Mouse (Mus musculus): Measurements from ENCODE around the gene Traf1. TPM values are rescaled to one million over a fixed set of nuclear protein-coding genes. Genes with fewer than 3 reads are reported as not detected.

Traf1 gene
- total RNA-seq, 1 experiment from 2014 or later = 4.2 TPM

DNA sequence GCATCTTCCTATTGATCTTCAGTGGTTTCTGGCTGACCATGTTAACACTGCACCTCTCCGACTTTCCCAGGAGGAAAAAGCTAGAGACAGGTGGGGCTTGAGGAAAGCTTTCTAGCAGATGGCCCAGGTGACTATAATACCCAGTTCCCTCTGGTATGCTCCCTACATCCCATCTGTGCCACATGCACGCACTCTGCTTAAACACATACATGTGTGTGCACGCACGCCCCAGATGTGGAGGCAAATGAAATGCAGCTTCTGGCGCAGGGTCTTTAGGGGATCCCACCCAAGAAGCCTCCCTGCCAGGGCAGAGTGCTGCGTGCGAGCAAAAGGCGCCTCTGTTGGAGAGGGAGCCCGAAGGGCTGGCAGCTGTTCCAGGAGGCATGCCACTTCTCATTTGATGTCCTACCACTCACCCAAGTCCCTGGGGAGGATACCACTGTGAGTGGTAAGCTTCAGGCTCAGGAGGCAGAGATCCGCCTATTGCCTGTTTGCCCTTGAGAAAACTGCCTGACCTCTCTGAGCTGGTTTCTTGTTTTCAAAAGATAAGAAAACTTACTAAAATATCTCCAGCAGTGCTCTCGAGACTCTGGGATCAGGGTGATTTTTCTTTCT is 20.4 kb downstream of the Traf1 start:
- DNase-seq = no peak

- no peak for DNase-seq
Observed at GRCm38 (mm10) chr2:34940246-34940645, 21.3 kb downstream of the Traf1 start.

- DNase-seq = peak; percentile 44
Observed at GRCm38 (mm10) chr2:34938269-34939208, 23.0 kb downstream of the Traf1 start.

GRCm38 (mm10) chr2:34937460-34937859 is 24.1 kb downstream of the Traf1 start:
- no peak for DNase-seq

- DNase-seq = no peak
Observed at GRCm38 (mm10) chr2:34927320-34927719, 34.3 kb downstream of the Traf1 start.

DNA sequence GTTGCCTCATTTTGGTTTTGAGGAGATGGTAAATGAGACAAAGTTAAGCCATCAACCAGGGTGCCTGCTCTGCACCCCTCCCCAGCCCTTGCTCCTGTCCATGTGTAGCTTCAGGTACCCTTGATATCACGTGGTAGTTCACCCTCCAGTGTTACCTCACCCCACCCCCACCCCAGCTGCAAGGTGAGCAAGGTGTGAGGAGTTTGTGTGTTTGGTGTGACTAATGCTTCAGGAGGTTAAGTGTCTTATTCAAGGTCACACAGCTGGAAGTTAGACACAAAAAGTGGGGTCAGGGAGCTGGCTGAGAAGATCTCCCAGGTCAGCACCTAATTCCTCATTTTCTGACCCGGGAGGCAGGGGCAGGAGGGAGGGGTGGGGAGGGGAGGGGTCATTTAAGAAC is 38.8 kb downstream of the Traf1 start:
- no peak for DNase-seq

GRCm38 (mm10) chr2:34920144-34920543 is 41.4 kb downstream of the Traf1 start:
- DNase-seq = no peak

DNA sequence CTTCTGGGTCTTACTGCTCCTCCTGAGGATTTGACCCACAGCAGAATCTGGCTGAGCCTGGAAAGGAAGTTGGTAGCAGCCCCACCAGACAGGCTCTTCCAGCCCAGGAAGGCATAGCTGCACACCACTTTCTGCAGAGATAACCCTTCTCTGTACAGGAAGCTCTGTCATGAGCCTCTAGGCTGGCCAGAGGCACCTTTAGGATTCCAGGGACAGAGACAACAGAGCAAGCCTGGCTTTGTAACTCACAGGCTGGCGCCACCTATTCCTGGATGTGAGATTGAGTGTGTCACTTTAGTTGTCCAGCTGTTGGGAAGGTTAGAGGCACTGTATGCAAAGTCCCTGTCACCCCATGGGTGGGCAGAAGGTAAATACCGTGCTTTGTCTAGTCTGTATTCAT is 46.5 kb downstream of the Traf1 start:
- DNase-seq = no peak

GRCm38 (mm10) chr2:34914823-34915082 is 46.8 kb downstream of the Traf1 start:
- no peak for DNase-seq

DNA sequence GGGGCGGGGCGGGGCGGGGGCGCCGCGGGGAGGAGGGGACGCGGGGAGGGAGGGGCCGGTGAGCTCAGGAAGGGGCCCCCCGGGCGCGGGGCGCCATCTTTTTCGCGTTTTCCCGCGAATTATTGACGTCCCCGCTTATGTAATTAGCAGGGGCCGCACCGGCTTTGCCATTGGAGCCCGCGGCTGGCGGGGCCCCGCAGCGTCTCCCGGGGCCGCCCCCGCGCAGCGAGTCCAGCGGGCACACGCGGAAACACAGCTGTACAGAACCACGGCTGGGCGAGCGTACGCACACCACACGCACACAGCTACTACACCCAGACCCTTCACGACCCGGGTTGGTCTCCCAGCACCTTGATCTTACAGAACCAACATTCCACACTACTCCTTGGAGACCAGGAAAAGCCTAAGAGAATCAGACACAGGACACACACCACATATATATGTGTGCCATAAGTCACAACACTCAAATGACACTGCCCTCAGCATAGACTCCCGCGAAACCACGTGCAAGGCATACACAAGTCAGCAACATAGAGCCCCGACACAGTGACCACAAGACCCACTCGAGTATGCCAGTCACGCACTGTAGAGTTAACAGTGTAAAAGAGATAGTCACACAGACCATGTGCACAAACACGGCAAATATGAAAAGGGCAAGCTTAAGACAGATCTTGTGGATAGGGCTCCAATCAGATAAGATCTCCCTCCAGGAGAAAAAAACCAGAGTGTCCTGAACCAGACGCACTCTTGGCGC is 47.3 kb downstream of the Traf1 start:
- DNase-seq = peak; percentile 66

GRCm38 (mm10) chr2:34913218-34914068 is 48.1 kb downstream of the Traf1 start, which contains the start of gene Phf19:
Gene Phf19 (minus strand): TSS chr2:34914026.
- DNase-seq = peak; percentile 72

GRCm38 (mm10) chr2:34912613-34913012 is 49.0 kb downstream of the Traf1 start:
- no peak for DNase-seq

DNA sequence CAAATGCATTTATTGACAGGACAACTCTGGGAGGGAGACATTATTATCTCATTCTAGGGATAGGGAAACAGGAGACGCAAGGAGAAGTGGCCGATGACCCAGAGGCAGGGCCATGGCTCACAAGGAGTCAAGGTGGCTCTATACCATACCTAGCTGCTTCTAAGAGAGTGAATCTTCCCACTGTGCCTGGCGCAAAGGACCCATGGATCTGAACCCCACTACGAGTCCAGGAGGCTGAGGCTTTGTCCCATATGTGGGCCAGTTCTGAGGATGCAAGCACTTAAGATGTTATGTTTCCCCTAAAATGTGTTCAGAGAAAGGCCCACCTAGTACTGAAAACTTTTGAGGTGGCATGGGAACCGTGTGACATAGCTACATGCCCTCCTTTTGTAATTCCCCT is 49.7 kb downstream of the Traf1 start:
- no peak for DNase-seq

DNA sequence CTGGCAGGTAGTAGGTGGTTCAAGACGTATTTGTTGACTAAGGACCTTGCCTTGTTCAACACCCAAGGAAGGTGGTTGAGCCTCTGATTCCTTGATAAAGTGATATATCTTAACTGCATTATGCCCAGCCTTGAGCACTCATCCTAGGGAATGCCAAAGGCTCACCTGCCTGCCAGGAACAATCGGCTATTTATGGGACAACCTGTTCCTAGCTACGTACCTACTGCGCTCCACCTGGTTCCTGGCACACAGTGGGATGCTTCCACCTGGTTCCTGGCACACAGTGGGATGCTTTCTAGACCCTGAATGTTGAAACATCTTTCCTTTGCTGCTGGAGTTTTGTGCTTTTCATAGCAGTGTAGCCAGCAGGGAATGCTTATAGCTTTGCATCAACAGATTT is 51.9 kb downstream of the Traf1 start:
- DNase-seq = no peak

DNA sequence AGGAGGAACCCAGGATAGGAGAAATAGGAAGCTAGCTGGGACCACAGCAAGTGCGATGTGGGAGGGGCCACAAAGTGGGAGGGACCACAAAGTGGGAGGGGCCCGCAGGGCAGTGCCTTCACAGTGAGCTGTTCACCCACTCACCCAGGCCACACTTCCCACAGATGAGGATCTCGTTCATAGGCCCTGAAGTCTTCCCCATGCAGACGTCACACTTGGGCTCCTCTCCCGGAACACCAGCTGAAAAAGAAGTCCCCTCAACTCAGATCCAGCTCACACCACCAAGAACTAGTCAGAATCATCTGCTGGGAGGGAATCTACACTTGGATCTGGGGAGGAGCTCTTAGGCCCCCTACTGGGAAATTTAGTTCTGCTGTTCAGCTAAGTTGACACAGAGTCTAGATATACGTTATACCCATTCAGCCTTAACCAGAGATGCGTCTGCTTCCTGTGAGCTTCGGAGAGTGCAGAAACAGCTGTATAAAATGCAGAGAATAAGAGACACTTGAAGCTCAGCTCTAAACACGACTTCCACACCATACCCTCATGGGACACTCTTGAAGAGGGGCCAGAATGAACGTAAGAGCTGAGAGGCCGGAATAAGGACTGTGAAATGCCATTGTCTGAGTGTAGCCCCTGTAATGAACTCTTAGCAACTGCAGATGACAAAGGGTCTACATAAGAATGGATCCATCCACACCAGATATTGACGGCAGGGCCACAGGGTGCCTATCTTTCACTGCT is 54.5 kb downstream of the Traf1 start:
- peak; percentile 73 for DNase-seq

- peak; percentile 58 for DNase-seq
Observed at GRCm38 (mm10) chr2:34906426-34906825, 55.1 kb downstream of the Traf1 start.

GRCm38 (mm10) chr2:34904849-34905542 is 56.6 kb downstream of the Traf1 start:
- peak; percentile 99 for DNase-seq

DNA sequence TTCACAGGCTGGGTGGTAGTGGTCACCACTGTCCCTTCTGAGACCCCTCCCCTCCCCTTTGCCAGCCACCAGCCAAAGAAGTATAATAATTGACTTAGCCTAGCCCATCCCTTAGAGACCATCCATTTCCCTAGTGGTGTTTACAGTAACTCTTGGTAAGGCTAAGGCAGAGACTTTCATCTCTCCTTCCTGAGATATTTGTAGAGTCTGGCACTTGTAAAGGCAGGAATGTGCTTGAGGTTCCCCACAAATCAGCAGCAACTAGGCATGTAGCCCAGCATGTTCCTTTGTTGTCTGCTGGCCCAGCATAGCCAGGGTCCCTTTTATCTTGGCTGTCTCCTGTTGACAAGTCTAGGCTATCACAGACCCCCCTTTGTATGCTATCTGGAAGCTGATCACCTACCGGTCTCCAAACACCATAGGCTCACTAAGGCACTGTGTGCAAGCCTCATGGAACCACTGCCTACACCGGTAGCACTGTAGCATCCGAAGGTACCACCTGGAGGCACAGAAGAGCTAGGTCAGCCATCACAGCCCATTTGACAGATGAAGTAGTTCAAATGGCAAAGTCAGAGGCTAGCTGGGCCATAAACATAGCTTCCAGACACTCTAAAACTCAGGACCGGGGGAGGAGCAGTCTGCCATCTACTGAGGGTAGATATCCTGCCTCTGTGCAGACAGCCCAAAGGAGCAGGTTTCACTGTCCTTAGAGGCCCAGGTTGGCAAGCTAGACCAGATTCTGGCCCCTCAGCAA is 57.7 kb downstream of the Traf1 start:
- DNase-seq = no peak

GRCm38 (mm10) chr2:34903191-34903590 is 58.4 kb downstream of the Traf1 start:
- DNase-seq = no peak

GRCm38 (mm10) chr2:34902731-34903130 is 58.8 kb downstream of the Traf1 start:
- no peak for DNase-seq
